Mouse (Mus musculus) brain, embryonic 14.5 days (tissue): ENCODE measurements around the gene Gm21958. TPM values are rescaled to one million over a fixed set of nuclear protein-coding genes. Genes with fewer than 3 reads are reported as not detected.
A peak's percentile ranks its signal among the peaks of the same experiment; 100 is the strongest.

Experiments used
- DNase-seq: peaks from one replicate; pipeline ENCODE4 v3.0.0-alpha.2; 2011; ENCODE audit warnings: low read depth
- CTCF ChIP-seq: fragments of 200-500 bp; IDR thresholded peaks from 2 replicates; pipeline ENCODE4 v1.5.1; 2012; ENCODE audit warnings: inconsistent platforms, mild to moderate bottlenecking, moderate library complexity, borderline replicate concordance; ENCODE audit not compliant: insufficient read depth, insufficient read length; ENCODE audit errors: extremely low read depth
- POLR2A ChIP-seq: fragments of 200-500 bp; IDR thresholded peaks from 2 replicates; pipeline ENCODE4 v1.6.1; 2012; ENCODE audit warnings: mild to moderate bottlenecking, inconsistent platforms, borderline replicate concordance; ENCODE audit not compliant: poor library complexity, insufficient read depth, insufficient read length, severe bottlenecking; ENCODE audit errors: extremely low read depth
- polyA plus RNA-seq: library from polyadenylated mRNA; depleted of rRNA; stranded (reverse); fragments of >200 nt; gene quantifications from 2 replicates; pipeline ENCODE4 v1.2.3, GENCODE M21; 2012

The Gm21958 gene
- polyA plus RNA-seq, 1 experiment: not detected

- peak; percentile 91 for DNase-seq
- TF ChIP-seq POLR2A (peak; percentile 99), CTCF (peak; percentile 97)
Observed at GRCm38 (mm10) chr3:54735247-54736046, 21.3 kb upstream of the Gm21958 start, which contains the start of the genes Exosc8 and Alg5. TSS of gene Exosc8 (minus strand) at chr3:54735393. TSS of gene Alg5 (plus strand) at chr3:54735539.

- DNase-seq: peak; percentile 95
- peak; percentile 90 for TF ChIP-seq POLR2A
- TF ChIP-seq CTCF: no peak
Observed at GRCm38 (mm10) chr3:54734411-54735246, 20.5 kb upstream of the Gm21958 start.

GRCm38 (mm10) chr3:54732371-54732770, 18.2 kb upstream of the Gm21958 start:
- no peak for DNase-seq
- TF ChIP-seq CTCF (no peak), POLR2A (no peak)

GRCm38 (mm10) chr3:54731626-54732150, 17.5 kb upstream of the Gm21958 start:
- no peak for DNase-seq
- TF ChIP-seq CTCF (no peak), POLR2A (no peak)

- TF ChIP-seq POLR2A (no peak), CTCF (no peak)
Observed at GRCm38 (mm10) chr3:54728100-54728499, 13.9 kb upstream of the Gm21958 start.

GRCm38 (mm10) chr3:54727588-54727987, 13.4 kb upstream of the Gm21958 start:
- DNase-seq: no peak
- TF ChIP-seq POLR2A (no peak), CTCF (no peak)

More at GRCm38 (mm10) chr3:54728100-54728499, 13.9 kb upstream of the Gm21958 start:
- no peak for DNase-seq

- TF ChIP-seq CTCF: no peak
- TF ChIP-seq POLR2A: no peak
- no peak for DNase-seq
Observed at GRCm38 (mm10) chr3:54725344-54725743, 11.2 kb upstream of the Gm21958 start.

GRCm38 (mm10) chr3:54723741-54724500, 9.8 kb upstream of the Gm21958 start:
- TF ChIP-seq CTCF (no peak), POLR2A (no peak)
- DNase-seq: no peak

- no peak for DNase-seq
- no peak for TF ChIP-seq POLR2A
- no peak for TF ChIP-seq CTCF
Observed at GRCm38 (mm10) chr3:54718947-54719346, 4.8 kb upstream of the Gm21958 start.

- TF ChIP-seq POLR2A (no peak), CTCF (no peak)
- peak; percentile 7 for DNase-seq
Observed at GRCm38 (mm10) chr3:54717348-54717747, 3.2 kb upstream of the Gm21958 start.
